Mouse (Mus musculus): ENCODE measurements around the gene Vasp. TPM values are rescaled to one million over a fixed set of nuclear protein-coding genes. Genes with fewer than 3 reads are reported as not detected.

The Vasp gene
- polyA plus RNA-seq, 1 experiment = 783 TPM

DNA sequence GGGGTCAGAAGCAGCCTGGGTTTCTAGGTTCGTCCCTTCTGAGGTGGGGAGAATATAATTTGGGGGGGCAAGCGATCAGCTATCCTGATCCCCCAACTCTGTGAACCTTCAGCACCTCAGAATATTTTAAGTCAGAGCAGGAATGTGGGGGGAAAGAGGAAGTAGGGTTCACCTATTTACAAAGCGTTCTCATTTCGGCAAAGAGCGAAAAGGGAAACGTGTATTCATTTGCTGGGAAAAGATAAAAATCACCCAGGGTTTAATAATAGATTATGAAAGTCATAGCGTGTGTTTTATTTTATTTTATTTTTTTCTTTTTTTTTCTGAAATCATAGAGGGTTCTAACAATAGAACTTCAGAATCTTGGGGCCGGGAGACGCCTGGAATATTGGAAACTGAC lies 56.7 kb downstream of the Vasp start:
- TF ChIP-seq GATA1 (IDR thresholded peaks at IDR 0.05; ENCODE audit: low read length) = no peak

DNA sequence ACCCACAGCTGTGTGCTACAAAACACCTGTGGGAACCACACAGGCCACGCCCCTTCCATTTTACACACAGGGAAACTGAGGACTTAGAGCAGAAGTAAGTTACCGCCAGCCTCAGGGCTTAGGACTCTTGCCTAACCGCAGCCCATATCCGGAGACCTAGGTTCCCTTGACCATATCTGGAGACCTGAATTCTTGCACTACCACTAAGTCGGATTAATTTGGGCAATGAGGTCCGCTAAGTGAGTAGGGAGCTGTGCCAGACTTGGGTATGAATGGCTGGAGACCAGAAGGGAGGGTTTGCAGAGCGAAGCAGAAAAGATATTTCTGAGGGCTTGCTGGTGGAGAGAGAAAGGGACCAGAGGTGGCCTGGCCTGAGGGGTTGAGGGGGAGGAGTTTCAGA lies 57.2 kb downstream of the Vasp start:
- TF ChIP-seq GATA1 (IDR thresholded peaks at IDR 0.05; ENCODE audit: low read length) = no peak

DNA sequence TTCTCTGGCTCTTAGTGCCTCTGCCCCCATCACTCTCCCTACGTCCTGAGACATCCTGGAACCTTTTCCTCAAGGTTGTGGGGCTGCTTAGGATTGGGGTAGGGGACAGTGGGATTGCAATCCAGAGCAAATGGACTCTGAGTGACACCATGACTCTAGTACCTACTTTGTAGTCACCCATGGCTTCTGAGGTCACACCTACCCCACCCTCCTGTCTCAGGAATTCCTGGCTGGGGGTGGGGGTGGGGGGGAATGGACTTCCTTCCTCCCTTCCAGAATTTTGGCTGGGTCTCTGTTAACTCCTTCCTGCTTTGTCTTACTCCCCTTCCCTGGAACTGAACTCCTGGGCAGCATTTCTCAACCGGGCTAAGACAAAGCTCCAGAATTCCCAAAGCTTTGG lies 58.2 kb downstream of the Vasp start:
- no peak for TF ChIP-seq GATA1 (IDR thresholded peaks at IDR 0.05; ENCODE audit: low read length)

DNA sequence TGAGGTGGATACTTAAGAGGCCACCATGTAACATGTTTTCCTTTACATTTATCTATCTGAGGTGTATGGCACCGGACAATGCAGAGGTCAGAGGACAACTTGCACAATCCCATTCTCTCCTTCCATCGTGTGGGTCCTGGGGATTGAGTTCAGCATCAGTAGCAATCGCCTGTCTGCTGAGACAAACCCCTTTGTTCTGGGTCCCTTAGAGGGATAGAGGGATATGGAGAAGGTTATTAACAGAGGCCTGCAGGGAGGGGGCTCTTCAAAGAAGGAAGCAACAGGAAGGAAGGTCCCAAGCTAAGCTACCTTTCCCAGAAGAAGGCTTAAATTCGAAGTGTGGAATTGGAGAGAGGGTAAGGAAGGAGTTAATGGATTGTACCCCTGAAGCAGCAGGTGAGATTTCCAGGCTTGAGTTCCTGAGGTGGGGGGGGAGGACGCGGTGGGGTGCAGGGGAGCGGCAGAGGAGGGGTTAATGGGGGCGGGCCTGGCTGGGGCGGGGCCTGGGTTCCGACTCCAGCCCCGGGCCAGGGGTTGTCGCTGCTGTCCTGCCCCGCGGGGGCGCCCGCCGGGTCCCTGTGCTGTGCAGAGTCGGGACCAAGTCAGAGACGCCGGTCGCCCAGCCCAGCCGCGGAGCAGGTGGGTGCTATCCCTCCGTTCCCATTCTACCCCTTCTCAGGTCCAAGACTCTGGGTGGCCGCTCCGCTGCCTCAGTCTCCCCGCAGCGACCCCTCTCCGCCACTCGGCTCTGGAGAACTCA lies 59.4 kb downstream of the Vasp start, which contains the start of gene Gpr4:
Gene Gpr4 (plus strand): TSS at position 543 of the 760 bp plus-strand sequence.
- no peak for TF ChIP-seq GATA1 (IDR thresholded peaks at IDR 0.05; ENCODE audit: low read length)

DNA sequence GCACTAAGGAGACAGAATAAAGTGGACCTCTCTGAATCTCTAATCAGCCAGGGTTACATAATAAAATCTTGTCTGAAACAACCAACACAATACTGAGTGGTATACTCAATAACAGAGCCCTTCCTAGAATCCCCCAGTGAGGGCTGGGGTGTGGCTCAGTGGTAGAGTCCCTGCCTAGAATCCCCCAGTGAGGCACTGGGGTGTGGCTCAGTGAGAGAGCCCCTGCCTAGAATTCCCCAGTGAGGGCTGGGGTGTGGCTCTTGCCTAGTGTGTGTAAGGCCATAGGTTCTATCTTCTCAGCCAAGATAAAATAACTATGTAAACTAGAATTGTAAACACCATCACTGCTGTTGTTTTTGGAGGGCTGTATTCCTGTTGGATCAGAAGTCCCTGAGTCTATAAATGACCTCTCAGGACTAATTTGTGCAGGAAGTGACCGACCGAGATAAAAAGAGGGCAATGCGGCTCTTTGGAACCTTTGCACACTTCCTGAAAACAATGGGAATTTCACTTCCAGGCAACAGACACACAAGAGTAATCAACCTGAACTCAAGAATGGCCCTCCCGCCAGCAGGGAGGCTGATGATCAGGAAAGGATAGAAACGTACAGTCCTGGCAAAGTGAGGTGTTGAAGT lies 60.5 kb downstream of the Vasp start:
- no peak for TF ChIP-seq GATA1 (IDR thresholded peaks at IDR 0.05; ENCODE audit: low read length)

DNA sequence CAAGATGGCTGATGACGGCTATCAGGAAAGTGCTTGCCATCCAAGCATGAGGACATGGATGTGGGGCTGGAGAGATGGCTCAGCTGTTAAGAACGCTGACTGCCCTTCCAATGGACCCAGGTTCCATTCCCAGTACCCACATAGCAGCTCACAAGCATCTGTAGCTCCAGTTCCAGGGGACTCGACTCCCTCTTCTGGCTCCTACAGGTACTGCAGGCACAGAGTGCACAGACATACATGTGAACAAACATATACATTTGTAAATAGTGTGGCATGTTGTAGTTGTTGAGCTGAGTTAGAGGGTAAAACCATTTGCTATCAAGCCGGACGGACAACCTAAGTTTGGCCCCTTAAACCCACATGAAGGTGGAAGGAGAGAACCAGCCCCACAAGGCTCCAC lies 61.6 kb downstream of the Vasp start:
- TF ChIP-seq GATA1 (IDR thresholded peaks at IDR 0.05; ENCODE audit: low read length) = no peak

DNA sequence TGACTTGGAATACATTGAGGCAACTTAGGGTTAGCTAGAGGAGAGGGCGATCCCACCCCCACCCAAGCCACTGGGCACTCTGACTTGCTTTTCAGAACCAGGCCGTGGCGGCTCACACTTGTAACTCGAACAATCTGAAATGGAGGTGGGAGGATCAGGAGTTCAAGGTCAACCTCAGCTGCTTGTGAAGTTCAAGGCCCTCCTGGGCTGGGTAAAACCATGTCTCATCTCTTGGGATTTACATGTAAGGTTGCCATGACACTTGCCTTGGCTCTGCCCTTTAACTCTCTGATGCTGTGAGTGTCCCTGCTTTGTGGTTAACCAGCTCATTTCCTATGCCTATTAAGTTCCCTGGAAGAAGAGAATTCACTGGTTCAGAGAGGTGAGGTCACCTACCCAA lies 62.1 kb downstream of the Vasp start:
- TF ChIP-seq GATA1 (IDR thresholded peaks at IDR 0.05; ENCODE audit: low read length) = no peak

DNA sequence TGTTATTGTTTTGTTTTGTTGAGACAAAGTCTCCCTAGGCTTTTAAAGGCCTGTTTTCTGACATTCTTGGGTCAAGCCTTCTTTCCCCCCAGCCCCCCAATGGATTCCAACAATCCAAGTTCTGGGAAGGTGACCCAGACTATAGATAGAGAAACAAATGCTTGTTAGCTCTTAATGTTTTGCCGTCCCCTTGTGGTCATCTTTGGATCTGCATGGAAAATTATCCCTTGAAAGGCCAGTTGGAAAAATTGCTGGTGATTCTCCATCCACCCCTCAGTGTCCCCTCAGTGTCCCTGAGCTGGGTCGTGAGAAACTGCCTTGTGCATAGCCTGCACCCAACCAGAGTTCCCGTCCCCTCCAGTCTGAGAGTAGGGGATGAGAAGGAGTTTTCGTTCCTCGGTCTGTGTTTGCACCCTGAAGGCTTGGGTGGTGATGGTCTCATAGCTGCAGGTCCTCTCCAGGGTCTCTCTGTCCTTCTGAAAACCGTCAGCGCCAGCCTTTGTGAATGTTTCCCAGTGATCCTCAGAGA lies 62.6 kb downstream of the Vasp start:
- TF ChIP-seq GATA1 (IDR thresholded peaks at IDR 0.05; ENCODE audit: low read length) = no peak

DNA sequence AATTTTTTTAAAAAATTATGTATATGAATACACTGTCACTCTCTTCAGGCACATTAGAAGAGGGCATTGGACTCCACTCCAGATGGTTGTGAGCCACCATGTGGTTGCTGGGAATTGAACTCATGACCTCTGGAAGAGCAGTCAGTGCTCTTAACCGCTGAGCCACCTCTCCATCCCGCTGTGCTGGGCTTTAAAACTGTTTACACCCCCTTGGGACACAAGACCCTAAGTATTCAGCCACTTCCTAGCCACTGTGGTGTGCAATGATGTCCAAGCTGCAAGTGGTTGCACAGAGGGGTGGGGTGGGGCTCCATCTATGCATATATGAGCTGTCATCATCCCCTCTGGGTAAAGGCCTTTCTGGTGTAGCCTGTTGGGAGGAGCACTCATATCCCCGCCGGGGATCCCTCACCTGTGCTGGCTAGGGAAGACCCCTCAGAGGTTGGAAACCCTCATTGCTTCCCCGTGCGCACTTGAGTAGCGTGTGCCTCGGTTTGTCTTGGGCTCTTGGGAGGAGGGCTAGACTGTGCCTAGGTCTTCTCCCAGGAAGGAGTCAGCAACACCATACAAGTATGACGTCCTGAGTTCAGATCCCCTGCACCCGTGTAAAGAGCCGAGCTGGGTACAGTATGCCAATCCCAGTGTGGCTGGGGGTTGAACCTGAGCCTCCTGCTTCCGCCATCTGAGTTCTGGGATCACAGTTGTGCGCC lies 63.3 kb downstream of the Vasp start:
- TF ChIP-seq GATA1 (IDR thresholded peaks at IDR 0.05; ENCODE audit: low read length) = no peak

Other genes with a start within 250 kb of the Vasp start
- gene Foxa3, start 248.3 kb downstream of the Vasp start, polyA plus RNA-seq (2012) = 0.04 TPM in 1 of 2 replicates, not detected in the other
- 336 and 348 TPM in 2 replicates for gene Sympk, start 247.4 kb downstream of the Vasp start, polyA plus RNA-seq (2012)
- gene Rsph6a, start 217.1 kb downstream of the Vasp start, polyA plus RNA-seq (2012) = 0.04 and 0.06 TPM in 2 replicates
- gene Dmwd, start 195.6 kb downstream of the Vasp start, polyA plus RNA-seq (2012) = 170 and 197 TPM in 2 replicates
- 71.8 and 88.9 TPM in 2 replicates for gene Dmpk, start 188.0 kb downstream of the Vasp start, polyA plus RNA-seq (2012)
- 20.3 and 21.4 TPM in 2 replicates for gene Six5, start 177.2 kb downstream of the Vasp start, polyA plus RNA-seq (2012)
- gene Gm4969, start 153.4 kb downstream of the Vasp start, polyA plus RNA-seq (2012) = not detected in 2 replicates
- 26.5 and 28.7 TPM in 2 replicates for gene Fbxo46, start 152.0 kb downstream of the Vasp start, polyA plus RNA-seq (2012)
- 11.6 and 11.8 TPM in 2 replicates for gene Qpctl, start 122.5 kb downstream of the Vasp start, polyA plus RNA-seq (2012)
- gene Snrpd2, start 122.1 kb downstream of the Vasp start, polyA plus RNA-seq (2012) = 80.6 and 135 TPM in 2 replicates
- gene Gipr, start 105.7 kb downstream of the Vasp start, polyA plus RNA-seq (2012) = 2.0 and 3.0 TPM in 2 replicates
- gene Eml2, start 95.4 kb downstream of the Vasp start, polyA plus RNA-seq (2012) = 26.9 and 30.2 TPM in 2 replicates
- gene Gpr4, start 59.3 kb downstream of the Vasp start, polyA plus RNA-seq (2012) = 0.11 and 0.17 TPM in 2 replicates
- gene Opa3, start 43.5 kb downstream of the Vasp start, polyA plus RNA-seq (2012) = 15.7 and 17.2 TPM in 2 replicates
- not detected in 2 replicates for gene Ppm1n, start 8.2 kb upstream of the Vasp start, polyA plus RNA-seq (2012)
- gene Rtn2, start 10.8 kb upstream of the Vasp start, polyA plus RNA-seq (2012) = 0.65 and 0.72 TPM in 2 replicates
- 0.52 and 0.54 TPM in 2 replicates for gene Fosb, start 38.2 kb upstream of the Vasp start, polyA plus RNA-seq (2012)
- 109 and 133 TPM in 2 replicates for gene Ercc1, start 73.0 kb upstream of the Vasp start, polyA plus RNA-seq (2012)
- gene Cd3eap, start 87.7 kb upstream of the Vasp start, polyA plus RNA-seq (2012) = 68.3 and 117 TPM in 2 replicates
- 37.2 and 45.4 TPM in 2 replicates for gene Ppp1r13l, start 87.9 kb upstream of the Vasp start, polyA plus RNA-seq (2012)
- 59.8 and 60.3 TPM in 2 replicates for gene Ercc2, start 110.2 kb upstream of the Vasp start, polyA plus RNA-seq (2012)
- 0.23 and 0.25 TPM in 2 replicates for gene Klc3, start 132.3 kb upstream of the Vasp start, polyA plus RNA-seq (2012)
- gene Ckm, start 133.0 kb upstream of the Vasp start, polyA plus RNA-seq (2012) = not detected in 2 replicates
- gene Mark4, start 187.0 kb upstream of the Vasp start, polyA plus RNA-seq (2012) = 45.0 and 67.8 TPM in 2 replicates
- gene Exoc3l2, start 191.5 kb upstream of the Vasp start, polyA plus RNA-seq (2012) = 0.08 TPM in 2 replicates
- gene Bloc1s3, start 236.6 kb upstream of the Vasp start, polyA plus RNA-seq (2012) = 7.4 and 10.3 TPM in 2 replicates
- 590 and 674 TPM in 2 replicates for gene Trappc6a, start 236.6 kb upstream of the Vasp start, polyA plus RNA-seq (2012)
- 0.40 and 0.71 TPM in 2 replicates for gene Nkpd1, start 246.0 kb upstream of the Vasp start, polyA plus RNA-seq (2012)